Mouse (Mus musculus): ENCODE measurements around the gene Naa80. TPM values are rescaled to one million over a fixed set of nuclear protein-coding genes. Genes with fewer than 3 reads are reported as not detected.

The Naa80 gene
- total RNA-seq (2021), result 10 to 100 TPM; 12.2 to 12.4 TPM

- no peak for DNase-seq
Measured at GRCm38 (mm10) chr9:107578587-107578986, at the start of gene Naa80. TSS of gene Naa80 (plus strand) at chr9:107578887.

DNA sequence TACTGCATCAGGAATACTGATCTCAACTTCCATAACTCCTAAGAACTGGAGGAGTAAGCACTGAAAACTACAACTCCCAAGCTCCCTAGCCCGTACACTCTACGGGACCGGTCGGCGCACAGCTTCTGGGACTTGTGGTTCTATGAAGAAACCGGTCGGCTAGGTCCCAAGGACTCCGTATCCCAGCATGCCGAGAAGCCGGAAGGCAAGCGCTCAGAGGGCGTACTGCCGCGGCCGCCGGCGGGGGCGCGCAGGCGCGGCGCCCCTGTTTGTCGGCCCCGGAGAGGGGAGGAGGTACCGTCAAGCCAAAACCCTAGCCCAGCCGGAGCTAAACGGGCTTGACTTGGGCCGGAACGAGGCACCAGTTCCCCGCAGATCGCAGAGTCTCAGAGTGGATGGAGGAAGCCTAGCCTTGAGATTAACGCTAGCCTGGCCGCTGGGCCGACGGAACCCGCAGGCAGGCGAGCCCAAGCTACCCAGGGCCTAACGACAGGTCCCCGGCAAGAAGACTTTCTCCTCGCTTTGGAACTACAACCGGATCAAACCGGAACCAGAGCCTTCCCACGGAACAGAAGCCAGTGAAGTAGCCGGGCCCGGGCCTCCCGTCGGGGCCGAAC, 44.8 kb upstream of the Naa80 start, which contains the start of gene Tmem115:
Tmem115 (plus strand) TSS at position 155 of the 617 bp plus-strand sequence.
- DNase-seq, result peak; percentile 92

GRCm38 (mm10) chr9:107534408-107535202, 44.1 kb upstream of the Naa80 start:
- peak; percentile 45 for DNase-seq

GRCm38 (mm10) chr9:107538231-107538630, 40.5 kb upstream of the Naa80 start:
- DNase-seq, result no peak

DNA sequence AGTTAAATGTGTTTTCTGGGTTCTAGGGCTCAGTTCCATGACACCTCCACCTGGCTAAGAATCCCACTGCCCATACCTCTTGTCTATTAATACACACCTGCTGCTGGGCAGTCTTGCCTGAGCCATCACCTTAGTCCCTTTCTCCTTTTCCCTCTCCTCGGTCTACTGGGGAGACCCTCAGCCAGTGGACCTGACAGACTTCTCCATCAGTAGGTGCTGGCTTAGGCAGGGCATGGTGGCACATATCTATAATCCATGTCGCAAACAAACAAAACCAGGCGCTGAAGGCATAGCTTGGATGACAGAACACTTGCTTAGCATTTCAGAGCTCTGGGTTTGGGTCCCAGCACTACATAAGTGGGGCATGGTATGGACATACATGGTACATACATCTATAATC, 40.0 kb upstream of the Naa80 start:
- DNase-seq, result no peak

GRCm38 (mm10) chr9:107539940-107540339, 38.7 kb upstream of the Naa80 start:
- no peak for DNase-seq

DNA sequence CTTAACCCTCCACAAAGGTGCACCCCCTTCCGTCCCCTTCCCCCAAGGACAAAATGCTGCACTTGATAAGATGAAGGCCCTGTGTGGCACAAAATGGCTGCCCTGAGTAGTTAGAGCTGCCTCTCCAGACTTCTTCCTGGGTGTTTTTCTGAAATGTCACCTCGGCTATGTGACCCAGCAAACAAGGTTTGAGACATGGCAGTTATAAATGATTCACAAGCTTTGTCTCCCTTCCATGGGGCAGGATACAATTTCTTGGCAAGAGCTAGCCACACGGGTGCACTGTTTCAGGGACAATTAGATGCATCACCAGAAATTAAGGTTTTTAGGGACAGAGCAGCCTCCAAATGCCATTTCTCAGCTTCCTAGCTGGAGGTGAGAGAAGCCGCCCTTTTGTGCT, 38.3 kb upstream of the Naa80 start:
- DNase-seq, result no peak

DNA sequence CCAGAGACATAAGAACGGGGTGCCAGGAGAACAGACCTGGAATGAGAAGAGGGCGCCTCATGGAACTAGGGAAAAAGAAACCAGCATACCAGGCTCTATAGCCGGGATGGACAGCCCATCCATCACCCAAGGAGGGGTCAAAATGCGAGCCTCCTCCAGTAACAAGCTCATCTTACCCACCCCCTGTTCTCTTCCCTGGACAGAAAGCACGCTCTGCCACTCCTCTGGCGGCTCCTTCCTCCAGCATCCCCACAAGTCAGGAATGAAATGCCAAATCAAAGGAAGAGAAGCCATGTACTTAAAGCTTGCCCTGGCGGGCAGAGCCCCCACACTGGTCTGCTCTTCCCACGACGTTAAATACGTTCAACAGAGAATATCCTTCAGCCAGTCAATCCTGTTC, 37.7 kb upstream of the Naa80 start:
- no peak for DNase-seq

DNA sequence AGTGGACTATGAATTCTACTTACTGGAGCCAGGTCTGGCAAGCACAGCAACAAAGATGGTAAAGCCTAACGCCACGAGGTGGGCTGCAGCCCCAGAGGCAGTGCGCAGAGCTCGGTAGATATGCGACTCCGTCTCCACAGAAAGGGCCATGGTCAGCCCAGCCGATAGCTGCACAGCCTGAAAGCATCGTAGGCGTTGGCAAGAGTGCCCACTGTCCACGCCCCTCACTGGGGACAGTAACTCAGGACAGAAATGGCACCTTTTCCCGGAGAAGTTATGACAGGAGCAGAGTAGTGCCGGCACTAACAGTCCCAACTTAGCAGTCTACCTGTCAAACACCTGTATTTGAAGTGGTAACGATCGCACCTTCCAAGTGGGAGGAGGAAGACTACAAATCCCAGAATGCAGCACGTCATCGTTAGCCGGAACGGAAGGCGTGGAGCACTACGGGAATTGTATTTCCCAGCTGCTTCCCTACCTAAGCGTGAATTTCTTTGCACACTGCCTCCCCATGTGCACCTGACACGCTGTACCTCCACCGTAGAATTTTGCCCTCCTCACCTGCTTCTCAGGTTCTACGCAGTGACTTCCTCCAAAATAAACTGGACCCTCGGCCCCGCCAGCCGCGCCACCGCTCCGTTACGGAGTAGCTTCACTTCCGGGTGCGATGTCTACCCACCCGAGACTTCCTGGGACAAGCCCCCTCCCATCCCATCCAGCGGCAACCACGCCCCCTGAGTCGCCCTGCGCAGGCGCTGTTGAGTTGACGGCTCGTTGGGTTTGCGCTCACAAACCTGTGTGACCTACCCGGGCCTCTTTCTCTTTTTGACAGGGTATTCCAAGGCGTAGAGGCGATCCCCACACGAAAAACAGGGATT, 37.0 kb upstream of the Naa80 start, which contains the start of the genes Cyb561d2 and Nprl2:
Cyb561d2 (minus strand) TSS at position 720 of the 878 bp plus-strand sequence.
Nprl2 (plus strand) TSS at position 753 of the 878 bp plus-strand sequence.
- DNase-seq, result peak; percentile 96

GRCm38 (mm10) chr9:107542352-107542686, 36.4 kb upstream of the Naa80 start:
- no peak for DNase-seq

DNA sequence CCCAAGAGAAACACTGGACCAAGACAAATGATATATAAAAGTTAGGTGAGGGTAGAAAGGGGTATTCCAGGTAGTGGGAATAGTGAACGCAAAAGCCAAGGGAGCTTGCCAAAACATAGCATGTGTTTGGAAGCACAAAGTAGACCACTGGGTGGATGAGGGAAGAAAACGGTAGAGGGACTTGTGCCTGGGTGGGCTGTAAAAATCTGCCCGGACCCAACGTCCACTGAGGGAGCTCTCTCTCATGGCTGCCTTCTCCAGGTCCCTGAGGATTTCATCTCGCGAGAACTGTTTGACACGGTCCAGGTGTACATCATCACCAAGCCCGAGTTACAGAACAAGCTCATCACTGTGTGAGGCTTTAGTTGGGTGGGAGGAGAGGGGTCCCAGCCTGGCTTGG, 36.0 kb upstream of the Naa80 start:
- DNase-seq, result no peak

- DNase-seq, result no peak
Measured at GRCm38 (mm10) chr9:107543299-107543698, 35.4 kb upstream of the Naa80 start.

GRCm38 (mm10) chr9:107544196-107544700, 34.4 kb upstream of the Naa80 start:
- no peak for DNase-seq

DNA sequence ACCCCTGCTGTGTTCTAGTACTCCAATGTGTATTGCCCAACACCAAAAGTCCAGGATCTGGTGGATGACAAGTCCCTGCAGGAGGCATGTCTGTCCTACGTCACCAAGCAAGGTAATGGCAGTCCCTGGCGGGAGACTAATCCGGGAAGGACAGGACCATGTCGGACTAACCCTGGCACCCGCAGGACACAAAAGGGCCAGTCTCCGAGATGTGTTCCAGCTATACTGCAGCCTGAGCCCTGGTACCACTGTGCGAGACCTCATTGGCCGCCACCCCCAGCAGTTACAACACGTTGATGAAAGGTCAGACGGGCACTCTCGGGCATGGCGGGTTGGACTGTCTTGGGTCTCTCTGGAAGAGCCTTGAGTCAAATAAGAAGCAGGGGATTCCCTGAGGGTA, 34.0 kb upstream of the Naa80 start:
- DNase-seq, result no peak

DNA sequence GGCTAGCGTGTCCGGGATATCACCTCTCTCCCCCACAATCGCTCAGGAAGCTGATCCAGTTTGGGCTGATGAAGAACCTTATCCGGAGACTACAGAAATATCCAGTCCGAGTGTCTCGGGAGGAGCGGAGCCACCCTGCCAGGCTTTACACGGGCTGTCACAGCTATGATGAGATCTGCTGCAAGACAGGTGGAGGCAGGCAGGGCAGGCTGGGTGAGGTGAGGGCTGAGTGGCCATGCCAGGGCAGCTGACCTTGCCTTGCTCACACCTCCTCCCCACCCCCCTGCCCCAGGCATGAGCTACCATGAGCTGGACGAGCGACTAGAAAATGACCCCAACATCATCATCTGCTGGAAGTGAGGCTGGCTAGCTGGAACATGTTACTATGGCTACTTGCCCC, 33.5 kb upstream of the Naa80 start:
- DNase-seq, result no peak

- peak; percentile 87 for DNase-seq
Measured at GRCm38 (mm10) chr9:107545602-107546001, 33.1 kb upstream of the Naa80 start.

GRCm38 (mm10) chr9:107547026-107547425, 31.7 kb upstream of the Naa80 start, which contains the start of gene Zmynd10:
TSS of gene Zmynd10 (plus strand) at chr9:107547298.
- DNase-seq, result peak; percentile 92

DNA sequence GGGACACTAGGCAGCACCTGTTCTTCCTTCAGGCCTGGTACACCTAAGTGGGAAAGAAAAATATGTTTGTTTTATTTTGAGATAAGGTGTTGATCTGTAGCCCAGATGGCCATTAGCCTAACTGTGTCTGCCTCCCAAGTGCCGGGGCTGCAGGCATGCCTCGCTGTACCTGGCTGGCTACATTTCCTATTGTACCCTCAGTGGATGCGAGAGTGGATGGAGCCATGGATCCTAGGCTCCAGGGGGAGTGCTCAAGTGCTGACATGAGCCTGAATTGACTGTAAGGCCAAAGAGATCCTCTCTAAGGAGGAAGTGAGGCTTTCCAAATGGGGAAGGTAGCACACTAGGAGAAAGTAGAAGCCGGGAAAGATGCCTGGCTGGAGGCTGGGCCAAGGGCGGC, 30.7 kb upstream of the Naa80 start:
- DNase-seq, result no peak

- DNase-seq, result no peak
Measured at GRCm38 (mm10) chr9:107548820-107549219, 29.9 kb upstream of the Naa80 start.

GRCm38 (mm10) chr9:107549297-107550074, 29.2 kb upstream of the Naa80 start:
- DNase-seq, result no peak

DNA sequence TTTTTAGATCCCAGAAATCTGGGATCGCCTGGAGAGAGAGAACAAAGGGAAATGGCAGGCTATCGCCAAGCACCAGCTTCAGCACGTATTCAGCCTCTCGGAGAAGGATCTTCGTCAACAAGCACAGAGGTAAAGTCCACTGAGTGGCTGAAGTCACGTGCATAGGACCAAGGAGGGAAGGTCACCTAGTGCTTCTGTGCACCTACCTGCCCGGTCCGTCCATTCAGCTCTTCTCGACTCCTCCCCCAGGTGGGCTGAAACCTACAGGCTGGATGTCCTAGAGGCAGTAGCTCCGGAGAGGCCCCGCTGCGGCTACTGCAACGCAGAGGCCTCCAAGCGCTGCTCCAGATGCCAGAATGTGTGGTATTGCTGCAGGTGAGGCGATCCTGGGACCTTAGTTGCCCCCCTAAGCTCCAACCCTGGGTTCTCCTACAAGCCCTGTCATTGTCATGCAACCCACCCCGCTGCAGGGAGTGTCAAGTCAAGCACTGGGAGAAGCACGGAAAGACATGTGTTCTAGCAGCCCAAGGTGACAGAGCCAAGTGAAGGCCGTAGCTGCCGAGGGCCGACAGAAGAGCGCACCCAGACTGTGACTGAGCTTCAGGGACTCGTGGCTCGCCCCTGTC, 28.1 kb upstream of the Naa80 start:
- DNase-seq, result no peak
